Mouse (Mus musculus) macrophage (primary cell): ENCODE results near the gene Chmp2b. TPM values are rescaled to one million over a fixed set of nuclear protein-coding genes. Genes with fewer than 3 reads are reported as not detected.

ENCODE experiments used
- H3K27ac ChIP-seq: fragments of 350-480 bp; formaldehyde crosslinking; 2 replicates; pipeline ENCODE4 v1.9.0; 2021
- H3K36me3 ChIP-seq: fragments of 350-480 bp; formaldehyde crosslinking; 2 replicates; pipeline ENCODE4 v1.9.0; 2021; ENCODE audit errors: inconsistent target
- H3K4me3 ChIP-seq: fragments of 350-480 bp; formaldehyde crosslinking; 2 replicates; pipeline ENCODE4 v1.9.0; 2021; ENCODE audit errors: inconsistent target
- H3K79me2 ChIP-seq: fragments of 350-480 bp; formaldehyde crosslinking; 2 replicates; pipeline ENCODE4 v1.9.0; 2021; ENCODE audit errors: inconsistent target
- WGBS: methylation state at CpG from one replicate; pipeline ENCODE4 v1.1.7; 2026; ENCODE audit warnings: inconsistent platforms; ENCODE audit not compliant: missing documents; 5-methylcytosine and 5-hydroxymethylcytosine counted together
- polyA plus RNA-seq: library from polyadenylated mRNA; stranded (reverse); fragments of 250-400 nt; gene quantifications from 3 replicates; pipeline ENCODE4 v1.2.4, GENCODE M21; 2018; ENCODE audit warnings: inconsistent platforms

The Chmp2b gene
- polyA plus RNA-seq, 1 experiment from 2014 or later, result 70.3 TPM

GRCm38 (mm10) chr16:65554267-65554666 lies 8.3 kb downstream of the Chmp2b start:
- H3K79me2 ChIP-seq, result peaks cover 88% of the 10 kb centered on the region
- H3K4me3 ChIP-seq, result no peak overlapping the region
- no peaks in the 10 kb centered on the region for H3K36me3 ChIP-seq
- H3K27ac ChIP-seq, result no peak overlapping the region
- WGBS, result 80% methylated on average over 5 of the region's 5 CpGs

DNA sequence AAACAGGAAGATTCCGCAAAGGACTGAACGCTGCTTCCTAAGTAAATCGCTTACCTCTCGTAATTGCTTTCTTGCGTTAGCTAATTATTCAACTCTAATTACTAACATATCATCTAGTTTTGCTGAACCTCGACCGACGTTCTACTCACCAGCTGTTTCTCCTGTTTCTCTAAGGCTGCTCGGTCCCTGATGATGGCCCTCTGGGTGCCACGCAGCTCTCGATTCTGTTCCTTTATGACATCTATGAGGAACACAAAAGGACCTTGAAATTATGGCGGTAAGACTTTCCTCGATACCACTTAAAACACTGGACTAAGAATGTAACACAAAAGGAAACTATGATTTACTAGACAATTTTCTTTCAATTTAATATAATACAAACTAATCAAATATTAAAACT lies 11.7 kb downstream of the Chmp2b start:
- Histone ChIP-seq H3K36me3 (peaks cover 14% of the 10 kb centered on the region; the same call in 1 of the 2 replicates), H3K27ac (no peak overlapping the region), H3K79me2 (peaks cover 59% of the 10 kb centered on the region), H3K4me3 (no peak overlapping the region)
- 93% methylated on average over 13 of the region's 13 CpGs for WGBS

DNA sequence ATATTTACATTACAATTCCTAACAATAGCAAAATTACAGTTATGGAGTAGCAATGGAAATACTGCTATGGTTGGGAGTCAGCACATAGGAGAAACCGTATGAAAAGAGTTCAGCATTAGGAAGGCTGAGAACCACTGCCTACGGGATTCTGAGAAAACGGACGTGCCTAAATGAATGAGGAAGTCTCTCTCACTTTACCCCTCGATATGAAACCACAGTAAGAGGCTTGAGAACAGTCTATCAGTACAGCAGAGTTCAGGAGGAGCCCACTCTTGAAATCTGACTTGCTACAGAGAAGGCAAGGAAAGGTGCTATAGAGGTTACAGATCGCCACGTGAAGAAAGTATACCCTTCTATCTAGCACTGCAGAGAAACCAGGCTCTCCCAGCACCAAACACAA lies 13.6 kb downstream of the Chmp2b start:
- WGBS, result 10% methylated on average over 7 of the region's 7 CpGs
- H3K27ac ChIP-seq, result no peak overlapping the region
- peaks cover 41% of the 10 kb centered on the region for H3K79me2 ChIP-seq
- peaks cover 31% of the 10 kb centered on the region for H3K36me3 ChIP-seq
- H3K4me3 ChIP-seq, result no peak overlapping the region

GRCm38 (mm10) chr16:65543676-65544293 lies 18.7 kb downstream of the Chmp2b start:
- Histone ChIP-seq H3K4me3 (no peak overlapping the region), H3K27ac (no peak overlapping the region), H3K79me2 (peaks cover 6% of the 10 kb centered on the region; the same call in 1 of the 2 replicates), H3K36me3 (peaks cover 78% of the 10 kb centered on the region)
- WGBS, result 92% methylated on average over 11 of the region's 11 CpGs

DNA sequence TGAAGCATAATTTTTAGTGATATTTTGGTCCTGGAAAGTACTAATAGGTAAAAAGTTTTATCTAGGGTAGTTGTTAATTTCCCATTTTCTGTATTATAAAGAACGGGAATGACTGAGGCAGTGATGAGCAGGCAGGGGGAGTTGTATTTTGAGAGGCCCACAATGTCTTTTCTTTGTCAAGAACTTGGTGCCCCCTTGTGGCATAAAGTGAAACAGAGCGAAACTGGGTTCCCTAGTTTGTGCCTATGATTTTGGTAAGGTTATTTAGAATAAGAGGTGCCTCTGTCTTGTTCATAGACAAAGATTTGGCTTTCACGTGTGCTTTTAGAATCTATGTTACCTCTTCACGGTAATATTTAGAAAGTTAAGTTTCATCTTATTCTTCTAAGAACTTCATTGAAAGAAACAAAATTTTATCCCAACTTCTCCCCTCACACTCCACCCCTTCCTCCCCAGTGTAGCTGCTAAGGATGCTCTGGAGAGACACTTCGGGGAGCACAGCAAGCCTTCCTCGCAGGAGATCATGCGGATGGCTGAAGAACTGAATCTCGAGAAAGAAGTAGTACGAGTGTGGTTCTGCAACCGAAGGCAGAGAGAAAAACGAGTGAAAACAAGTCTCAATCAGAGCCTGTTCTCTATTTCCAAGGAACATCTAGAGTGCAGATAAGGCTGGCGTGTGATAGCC lies 29.1 kb downstream of the Chmp2b start:
- 16% methylated on average over 12 of the region's 12 CpGs for WGBS
- no peaks in the 10 kb centered on the region for H3K79me2 ChIP-seq
- H3K36me3 ChIP-seq, result 0 out of 2 replicates have a peak, but pooled peaks cover under 1% of the 10 kb centered on the region
- H3K27ac ChIP-seq, result no peak overlapping the region
- no peak overlapping the region for H3K4me3 ChIP-seq

DNA sequence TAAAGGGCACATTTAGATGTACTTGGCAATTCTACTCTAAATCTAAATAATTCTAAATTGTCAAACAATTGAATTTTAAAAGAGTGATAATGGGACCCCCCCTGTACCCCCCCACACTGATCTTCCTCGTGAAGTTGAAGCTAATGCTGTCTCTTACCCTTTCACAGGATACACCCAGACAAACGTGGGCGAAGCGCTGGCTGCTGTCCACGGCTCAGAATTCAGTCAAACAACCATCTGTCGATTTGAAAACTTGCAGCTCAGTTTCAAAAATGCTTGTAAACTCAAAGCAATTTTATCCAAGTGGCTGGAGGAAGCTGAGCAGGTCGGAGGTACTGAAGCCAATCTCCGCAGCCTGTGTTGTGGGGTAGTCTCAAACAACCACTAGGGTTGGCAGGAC lies 30.9 kb downstream of the Chmp2b start:
- Histone ChIP-seq H3K27ac (no peak overlapping the region), H3K4me3 (no peak overlapping the region), H3K36me3 (no peaks in the 10 kb centered on the region), H3K79me2 (no peaks in the 10 kb centered on the region)
- 93% methylated on average over 6 of the region's 8 CpGs for WGBS

DNA sequence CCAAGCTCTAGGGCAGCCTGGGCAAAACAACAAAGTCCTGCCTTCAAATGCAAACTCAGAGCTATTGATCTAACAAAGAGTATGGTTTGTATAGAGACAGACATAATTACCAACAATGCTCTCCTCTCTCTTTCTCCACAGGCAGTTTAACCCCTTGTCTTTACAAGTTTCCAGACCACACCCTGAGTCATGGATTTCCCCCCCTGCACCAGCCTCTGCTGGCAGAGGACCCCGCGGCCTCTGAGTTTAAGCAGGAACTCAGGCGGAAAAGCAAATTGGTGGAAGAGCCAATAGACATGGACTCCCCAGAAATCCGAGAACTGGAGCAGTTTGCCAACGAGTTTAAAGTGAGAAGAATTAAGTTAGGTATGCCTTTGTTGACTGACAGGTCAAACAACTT lies 32.9 kb downstream of the Chmp2b start:
- WGBS, result 70% methylated on average over 5 of the region's 5 CpGs
- Histone ChIP-seq H3K79me2 (no peaks in the 10 kb centered on the region), H3K36me3 (no peaks in the 10 kb centered on the region), H3K4me3 (no peak overlapping the region), H3K27ac (no peak overlapping the region)

DNA sequence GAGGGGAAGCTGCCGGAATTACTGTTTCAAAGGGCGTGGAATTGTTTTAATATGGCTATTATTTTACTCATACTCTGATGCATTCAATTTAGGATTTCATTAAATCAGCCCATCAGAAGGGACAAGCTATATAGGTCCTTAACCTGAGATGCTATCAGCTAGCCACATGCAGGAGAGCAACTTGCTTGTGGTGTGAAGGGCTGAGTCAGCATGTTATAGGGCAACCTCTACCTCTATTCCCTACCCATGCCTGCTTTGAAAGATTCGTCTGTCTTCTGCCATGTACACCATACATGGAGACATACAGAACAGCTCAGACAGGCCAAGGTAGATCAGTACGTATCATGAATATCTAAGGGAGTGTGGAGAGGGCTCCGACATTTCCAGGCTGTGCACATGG lies 35.8 kb downstream of the Chmp2b start:
- H3K36me3 ChIP-seq, result no peaks in the 10 kb centered on the region
- no peak overlapping the region for H3K27ac ChIP-seq
- no peaks in the 10 kb centered on the region for H3K79me2 ChIP-seq
- 83% methylated on average over 5 of the region's 5 CpGs for WGBS
- H3K4me3 ChIP-seq, result no peak overlapping the region

- H3K36me3 ChIP-seq, result no peaks in the 10 kb centered on the region
- no peaks in the 10 kb centered on the region for H3K79me2 ChIP-seq
- H3K27ac ChIP-seq, result no peak overlapping the region
- H3K4me3 ChIP-seq, result no peak overlapping the region
- 100% methylated on average over 2 of the region's 2 CpGs for WGBS
Observed at GRCm38 (mm10) chr16:65526004-65526403, 36.5 kb downstream of the Chmp2b start.

- WGBS, result 84% methylated on average over 6 of the region's 6 CpGs
- Histone ChIP-seq H3K27ac (no peak within 1 kb of the TSS), H3K4me3 (no peak within 1 kb of the TSS)
Observed at GRCm38 (mm10) chr16:65520211-65520610, 42.3 kb downstream of the Chmp2b start, which contains the start of gene Pou1f1. Pou1f1 (plus strand) TSS chr16:65520511.

DNA sequence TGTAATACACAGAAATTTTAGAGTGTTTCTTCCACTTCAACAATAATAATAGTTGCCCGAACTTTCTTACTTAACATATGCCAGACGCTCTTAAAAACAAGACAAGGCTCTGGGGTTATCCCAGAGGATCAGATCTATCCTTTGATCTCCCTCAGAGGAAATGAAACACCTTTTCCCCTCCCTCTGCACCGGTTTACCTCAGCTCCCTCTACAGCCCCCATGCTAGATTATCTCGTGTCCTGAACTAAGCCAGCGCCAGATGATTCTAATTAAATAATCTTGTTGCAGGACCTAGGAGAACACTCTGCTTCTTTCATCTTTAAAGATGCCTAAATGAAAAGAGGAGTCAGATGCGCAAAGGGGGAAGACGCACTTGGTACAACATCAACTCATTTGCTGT lies 48.3 kb downstream of the Chmp2b start:
- no peak overlapping the region for H3K4me3 ChIP-seq
- no peaks in the 10 kb centered on the region for H3K79me2 ChIP-seq
- no peak overlapping the region for H3K27ac ChIP-seq
- no peaks in the 10 kb centered on the region for H3K36me3 ChIP-seq
- 86% methylated on average over 7 of the region's 7 CpGs for WGBS

More at GRCm38 (mm10) chr16:65520211-65520610, 42.3 kb downstream of the Chmp2b start, which contains the start of gene Pou1f1:
- no peaks in the 10 kb centered on the region for H3K36me3 ChIP-seq
- no peaks in the 10 kb centered on the region for H3K79me2 ChIP-seq

GRCm38 (mm10) chr16:65497049-65497448 lies 65.5 kb downstream of the Chmp2b start:
- Histone ChIP-seq H3K36me3 (no peaks in the 10 kb centered on the region), H3K79me2 (no peaks in the 10 kb centered on the region), H3K4me3 (no peak overlapping the region), H3K27ac (no peak overlapping the region)
- WGBS, result 30% methylated on average over 2 of the region's 2 CpGs

GRCm38 (mm10) chr16:65496030-65496429 lies 66.5 kb downstream of the Chmp2b start:
- Histone ChIP-seq H3K27ac (no peak overlapping the region), H3K4me3 (no peak overlapping the region), H3K36me3 (no peaks in the 10 kb centered on the region), H3K79me2 (no peaks in the 10 kb centered on the region)
- 20% methylated on average over 5 of the region's 5 CpGs for WGBS
